Mouse (Mus musculus) thymus, adult 2 months (tissue): ENCODE results near the gene Rasa4. TPM values are rescaled to one million over a fixed set of nuclear protein-coding genes. Genes with fewer than 3 reads are reported as not detected.
A peak's percentile ranks its signal among the peaks of the same experiment; 100 is the strongest.
"Not testable (repeated sequence)": the region's sequence is repeated elsewhere in the genome, so short reads cannot be mapped to it uniquely, and the experiment has no call there.

Source experiments
- DNase-seq: peaks from one replicate; pipeline ENCODE4 v3.0.0; 2021
- H3K27ac ChIP-seq: fragments of 200-500 bp; 2 replicates; pipeline ENCODE4 v1.5.1; 2012; ENCODE audit warnings: low read length, control low read depth; ENCODE audit not compliant: control insufficient read depth, insufficient read depth
- H3K27me3 ChIP-seq: fragments of 200-500 bp; 2 replicates; pipeline ENCODE4 v1.6.1; 2012; ENCODE audit warnings: mild to moderate bottlenecking, low read length, moderate library complexity, mixed read lengths; ENCODE audit not compliant: control insufficient read depth, insufficient read depth
- H3K36me3 ChIP-seq: fragments of 200-500 bp; 2 replicates; pipeline ENCODE4 v1.6.1; 2012; ENCODE audit warnings: mild to moderate bottlenecking, low read length, moderate library complexity; ENCODE audit not compliant: control insufficient read depth, insufficient read depth
- H3K4me1 ChIP-seq: fragments of 200-500 bp; replicated peaks from 2 replicates; pipeline ENCODE4 v1.6.1; 2012; ENCODE audit warnings: low read length; ENCODE audit not compliant: control insufficient read depth, insufficient read depth
- H3K4me3 ChIP-seq: fragments of 200-500 bp; 2 replicates; pipeline ENCODE4 v1.5.1; 2012; ENCODE audit warnings: mild to moderate bottlenecking, low read length, control low read depth, moderate library complexity; ENCODE audit not compliant: control insufficient read depth, insufficient read depth
- CTCF ChIP-seq: fragments of 200-500 bp; IDR thresholded peaks from 2 replicates; pipeline ENCODE4 v1.5.1; 2012; ENCODE audit warnings: mild to moderate bottlenecking, control low read depth, low read length, moderate library complexity, borderline replicate concordance; ENCODE audit not compliant: control insufficient read depth, poor library complexity, insufficient read depth; ENCODE audit errors: extremely low read depth
- POLR2A ChIP-seq: fragments of 200-500 bp; IDR thresholded peaks from 2 replicates; pipeline ENCODE4 v1.6.1; 2012; ENCODE audit warnings: mild to moderate bottlenecking, low read length, control low read depth, moderate library complexity; ENCODE audit not compliant: control insufficient read depth, poor library complexity, insufficient read depth; ENCODE audit errors: extremely low read depth
- WGBS: fragments of 180-500 bp; shearing (Covaris S2); methylation state at CpG from one replicate; pipeline ENCODE4 v1.1.7; 2018; 5-methylcytosine and 5-hydroxymethylcytosine counted together
- polyA plus RNA-seq: library from polyadenylated mRNA; depleted of rRNA; stranded (reverse); fragments of >200 nt; gene quantifications from 2 replicates; pipeline ENCODE4 v1.2.3, GENCODE M21; 2012

The Rasa4 gene
- polyA plus RNA-seq, 1 experiment = 37.5 TPM

GRCm38 (mm10) chr5:136041260-136041659 is 42.5 kb upstream of the Rasa4 start:
- no peak for TF ChIP-seq POLR2A
- no peak for TF ChIP-seq CTCF
- no peak for DNase-seq
- 72% methylated on average over 2 of the region's 2 CpGs for WGBS
- Histone ChIP-seq H3K27me3 (no peaks in the 10 kb centered on the region), H3K36me3 (no peaks in the 10 kb centered on the region), H3K4me3 (no peak overlapping the region), H3K4me1 (no peaks in the 10 kb centered on the region), H3K27ac (no peak overlapping the region)

- Histone ChIP-seq H3K27ac (no peak overlapping the region), H3K27me3 (no peaks in the 10 kb centered on the region), H3K36me3 (no peaks in the 10 kb centered on the region), H3K4me1 (no peaks in the 10 kb centered on the region), H3K4me3 (no peak overlapping the region)
- no peak for DNase-seq
- WGBS = 99% methylated on average over 8 of the region's 8 CpGs
- no peak for TF ChIP-seq CTCF
- no peak for TF ChIP-seq POLR2A
Observed at GRCm38 (mm10) chr5:136041666-136042065, 42.0 kb upstream of the Rasa4 start.

GRCm38 (mm10) chr5:136044865-136045264 is 38.9 kb upstream of the Rasa4 start:
- no peaks in the 10 kb centered on the region for H3K4me1 ChIP-seq
- peak; percentile 20 for DNase-seq
- H3K4me3 ChIP-seq = no peak overlapping the region

GRCm38 (mm10) chr5:136045408-136045807 is 38.3 kb upstream of the Rasa4 start:
- H3K4me3 ChIP-seq = no peak overlapping the region
- H3K36me3 ChIP-seq = no peaks in the 10 kb centered on the region
- TF ChIP-seq CTCF (0 out of 2 replicates have a peak, but pooled peaks have one; percentile 46), POLR2A (no peak)
- 35% methylated on average over 9 of the region's 9 CpGs for WGBS
- H3K27me3 ChIP-seq = no peaks in the 10 kb centered on the region
- DNase-seq = peak; percentile 34
- no peaks in the 10 kb centered on the region for H3K4me1 ChIP-seq
- H3K27ac ChIP-seq = no peak overlapping the region

More at GRCm38 (mm10) chr5:136044865-136045264, 38.9 kb upstream of the Rasa4 start:
- TF ChIP-seq POLR2A = no peak
- 0 out of 2 replicates have a peak, but pooled peaks have one; percentile 30 for TF ChIP-seq CTCF
- Histone ChIP-seq H3K36me3 (no peaks in the 10 kb centered on the region), H3K27ac (no peak overlapping the region), H3K27me3 (no peaks in the 10 kb centered on the region)
- WGBS = 76% methylated on average over 13 of the region's 13 CpGs

GRCm38 (mm10) chr5:136045987-136046386 is 37.7 kb upstream of the Rasa4 start:
- Histone ChIP-seq H3K27ac (no peak overlapping the region), H3K27me3 (no peaks in the 10 kb centered on the region), H3K4me3 (no peak overlapping the region), H3K4me1 (no peaks in the 10 kb centered on the region), H3K36me3 (no peaks in the 10 kb centered on the region)
- peak; percentile 86 for DNase-seq
- TF ChIP-seq POLR2A (no peak), CTCF (peak; percentile 86)
- WGBS = 5% methylated on average over 10 of the region's 10 CpGs

GRCm38 (mm10) chr5:136048541-136048940 is 35.2 kb upstream of the Rasa4 start:
- DNase-seq, H3K4me3 ChIP-seq, H3K4me1 ChIP-seq: not testable (repeated sequence)

GRCm38 (mm10) chr5:136049926-136050325 is 33.8 kb upstream of the Rasa4 start:
- no peak for DNase-seq
- Histone ChIP-seq H3K27ac (no peak overlapping the region), H3K36me3 (no peaks in the 10 kb centered on the region), H3K27me3 (no peaks in the 10 kb centered on the region), H3K4me1 (0 out of 2 replicates have a peak, but pooled peaks cover 3% of the 10 kb centered on the region), H3K4me3 (no peak overlapping the region)
- TF ChIP-seq POLR2A (no peak), CTCF (no peak)
- WGBS = 89% methylated on average over 6 of the region's 6 CpGs

More at GRCm38 (mm10) chr5:136048541-136048940, 35.2 kb upstream of the Rasa4 start:
- not testable (repeated sequence) for H3K27ac ChIP-seq, H3K36me3 ChIP-seq, H3K27me3 ChIP-seq
